Mouse (Mus musculus): ENCODE data around the gene Srrd. TPM values are rescaled to one million over a fixed set of nuclear protein-coding genes. Genes with fewer than 3 reads are reported as not detected.

The Srrd gene
- polyA plus RNA-seq, 1 experiment, result 107 TPM

- Histone ChIP-seq H3K27me3 (ENCODE audit: control insufficient read depth, insufficient read depth, low read length) (no peaks in the 10 kb centered on the region), H3K4me3 (ENCODE audit: control insufficient read depth, low read depth, low read length) (no peak overlapping the region), H3K27ac (ENCODE audit: control insufficient read depth, insufficient read depth, low read depth, low read length) (no peak overlapping the region), H3K4me1 (ENCODE audit: control insufficient read depth, insufficient read depth, low read length) (peaks cover 11% of the 10 kb centered on the region), H3K36me3 (ENCODE audit: control insufficient read depth, insufficient read depth, low read length) (no peaks in the 10 kb centered on the region)
- TF ChIP-seq CTCF (IDR thresholded peaks at IDR 0.05; ENCODE audit: control insufficient read depth, insufficient read depth, insufficient replicate concordance, low read depth, low read length) (no peak), POLR2A (IDR thresholded peaks at IDR 0.05; ENCODE audit: control insufficient read depth, low read depth, low read length) (no peak)
Observed at GRCm38 (mm10) chr5:112288193-112289141, 54.4 kb downstream of the Srrd start.

- TF ChIP-seq POLR2A (IDR thresholded peaks at IDR 0.05; ENCODE audit: control insufficient read depth, low read depth, low read length) (no peak), CTCF (IDR thresholded peaks at IDR 0.05; ENCODE audit: control insufficient read depth, insufficient read depth, insufficient replicate concordance, low read depth, low read length) (no peak)
- Histone ChIP-seq H3K4me3 (ENCODE audit: control insufficient read depth, low read depth, low read length) (no peak overlapping the region), H3K27ac (ENCODE audit: control insufficient read depth, insufficient read depth, low read depth, low read length) (no peak overlapping the region), H3K27me3 (ENCODE audit: control insufficient read depth, insufficient read depth, low read length) (no peaks in the 10 kb centered on the region), H3K36me3 (ENCODE audit: control insufficient read depth, insufficient read depth, low read length) (no peaks in the 10 kb centered on the region), H3K4me1 (ENCODE audit: control insufficient read depth, insufficient read depth, low read length) (peaks cover 7% of the 10 kb centered on the region)
Observed at GRCm38 (mm10) chr5:112287652-112288051, 55.2 kb downstream of the Srrd start.

Other genes with a start within 250 kb of the Srrd start
- 0.61 and 5.2 TPM in 2 replicates for gene Cryba4, start 90.5 kb downstream of the Srrd start, polyA plus RNA-seq (2012; rRNA removed)
- gene Crybb1, start 87.2 kb downstream of the Srrd start, polyA plus RNA-seq (2012; rRNA removed), result 0.28 and 0.41 TPM in 2 replicates
- gene Tpst2, start 66.3 kb downstream of the Srrd start, polyA plus RNA-seq (2012; rRNA removed), result 6.6 and 8.3 TPM in 2 replicates
- gene Tfip11, start 16.7 kb downstream of the Srrd start, polyA plus RNA-seq (2012; rRNA removed), result 31.6 and 33.1 TPM in 2 replicates
- 64.6 and 73.8 TPM in 2 replicates for gene Hps4, start within 50 bp of the Srrd start, polyA plus RNA-seq (2012; rRNA removed)
- gene Gm6583, start 13.0 kb upstream of the Srrd start, polyA plus RNA-seq (2012; rRNA removed), result 3.2 and 3.3 TPM in 2 replicates
- 0.66 and 0.84 TPM in 2 replicates for gene Asphd2, start 51.8 kb upstream of the Srrd start, polyA plus RNA-seq (2012; rRNA removed)
- 22.5 and 24.5 TPM in 2 replicates for gene Gm6588, start 106.4 kb upstream of the Srrd start, polyA plus RNA-seq (2012; rRNA removed)
- gene Sez6l, start 234.1 kb upstream of the Srrd start, polyA plus RNA-seq (2012; rRNA removed), result 6.9 and 7.8 TPM in 2 replicates

Measured in testis, adult 2 months (tissue).